Mouse (Mus musculus) right cerebral cortex, postnatal 14 days (tissue): ENCODE measurements around the gene Gpatch2l.

ENCODE experiments used
- DNase-seq: peaks from one replicate; pipeline ENCODE4 v3.0.0; 2022

The Gpatch2l gene

GRCm38 (mm10) chr12:86241604-86242536, at the start of gene Gpatch2l:
Gene Gpatch2l (plus strand): TSS chr12:86241858.
- peak; percentile 92 for DNase-seq

GRCm38 (mm10) chr12:86192036-86192449, 49.6 kb upstream of the Gpatch2l start:
- no peak for DNase-seq

GRCm38 (mm10) chr12:86196944-86197343, 44.7 kb upstream of the Gpatch2l start:
- no peak for DNase-seq

GRCm38 (mm10) chr12:86203443-86204057, 38.1 kb upstream of the Gpatch2l start:
- no peak for DNase-seq

GRCm38 (mm10) chr12:86211099-86211520, 30.5 kb upstream of the Gpatch2l start:
- no peak for DNase-seq

GRCm38 (mm10) chr12:86212693-86213470, 28.8 kb upstream of the Gpatch2l start:
- DNase-seq = peak; percentile 37

- no peak for DNase-seq
These were observed 27.5 kb upstream of the Gpatch2l start for GRCm38 (mm10) chr12:86214201-86214600.

GRCm38 (mm10) chr12:86216687-86217421, 24.8 kb upstream of the Gpatch2l start:
- DNase-seq = no peak

GRCm38 (mm10) chr12:86220200-86221021, 21.2 kb upstream of the Gpatch2l start:
- DNase-seq = no peak

- DNase-seq = no peak
These were observed 20.5 kb upstream of the Gpatch2l start for GRCm38 (mm10) chr12:86221074-86221703.

GRCm38 (mm10) chr12:86234295-86234694, 7.4 kb upstream of the Gpatch2l start:
- no peak for DNase-seq

GRCm38 (mm10) chr12:86238736-86239135, 2.9 kb upstream of the Gpatch2l start:
- no peak for DNase-seq

GRCm38 (mm10) chr12:86242563-86242962, 905 bp downstream of the Gpatch2l start:
- no peak for DNase-seq

GRCm38 (mm10) chr12:86243936-86244335, 2.3 kb downstream of the Gpatch2l start:
- DNase-seq = no peak

GRCm38 (mm10) chr12:86250183-86250582, 8.5 kb downstream of the Gpatch2l start:
- DNase-seq = no peak

- no peak for DNase-seq
These were observed 13.3 kb downstream of the Gpatch2l start for GRCm38 (mm10) chr12:86254910-86255309.

GRCm38 (mm10) chr12:86271626-86272025, 30.0 kb downstream of the Gpatch2l start:
- no peak for DNase-seq

GRCm38 (mm10) chr12:86274246-86274645, 32.6 kb downstream of the Gpatch2l start:
- no peak for DNase-seq

GRCm38 (mm10) chr12:86275731-86276130, 34.1 kb downstream of the Gpatch2l start:
- DNase-seq = no peak

- no peak for DNase-seq
These were observed 34.8 kb downstream of the Gpatch2l start for GRCm38 (mm10) chr12:86276463-86276862.

- DNase-seq = no peak
These were observed 35.2 kb downstream of the Gpatch2l start for GRCm38 (mm10) chr12:86276895-86277294.
